Mouse (Mus musculus) left cerebral cortex, postnatal 10 days (tissue): ENCODE data around the gene Lnx1. TPM values are rescaled to one million over a fixed set of nuclear protein-coding genes. Genes with fewer than 3 reads are reported as not detected.

Source experiments
- DNase-seq, 2 experiments: peaks; one replicate each; pipeline ENCODE4 v3.0.0; 2021 to 2022; ENCODE audit warnings: low spot score in 2 of 2, mixed read lengths in 1 of 2; ENCODE audit errors: extremely low spot score in 1 of 2
- intact Hi-C: fragments of 180-260 bp; cut with DNase I; formaldehyde crosslinking; loops from one replicate; pipeline ENCODE4 v1.15.1; 2025
- total RNA-seq, 2 experiments: library from RNA; stranded (reverse); gene quantifications; 2 replicates each; pipeline ENCODE4 v1.2.3; 2021

Lnx1 gene
- total RNA-seq, 2 experiments from 2014 or later, result 30.6 to 32.6 TPM

DNA sequence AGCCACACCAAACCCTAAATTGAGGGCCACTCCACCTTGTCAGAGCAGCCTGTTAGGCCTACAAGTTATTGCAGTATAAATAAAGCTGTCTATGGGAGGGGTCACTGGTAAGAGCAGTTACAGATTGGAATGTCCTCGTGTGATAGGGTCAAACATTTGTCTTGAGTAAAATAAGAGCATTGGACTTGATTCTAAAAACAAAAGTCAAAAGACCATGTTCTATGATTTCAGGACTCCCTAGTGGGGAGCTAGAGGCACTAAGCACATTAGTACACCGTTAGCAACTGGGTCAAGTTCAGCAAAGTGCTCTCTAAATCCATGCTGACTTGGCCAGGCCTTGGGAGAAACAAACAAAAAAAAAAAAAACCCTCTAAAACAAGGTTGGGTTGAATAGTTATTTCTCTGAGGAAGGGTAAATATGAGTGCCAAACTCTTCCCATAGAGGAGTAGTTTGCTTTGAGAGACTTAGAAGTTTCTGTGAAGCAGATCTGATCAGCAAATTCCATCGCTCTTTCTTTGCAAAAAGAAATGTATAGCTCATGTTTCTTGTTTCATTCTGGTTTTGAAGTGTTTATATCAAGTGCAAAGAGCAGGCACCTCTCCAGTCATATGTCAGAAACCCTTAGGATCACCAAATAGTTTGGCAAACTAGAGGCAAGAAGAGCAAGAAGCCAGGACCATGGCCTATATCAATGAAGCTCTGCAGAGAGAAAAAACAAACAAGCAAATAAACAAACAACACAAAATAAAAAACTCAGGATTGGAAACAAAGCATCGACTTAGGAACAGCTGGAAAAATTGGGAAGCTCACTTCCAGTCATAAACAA, 40.8 kb downstream of the Lnx1 start:
- DNase-seq, result no peak
- intact Hi-C loops, result no loop called here

DNA sequence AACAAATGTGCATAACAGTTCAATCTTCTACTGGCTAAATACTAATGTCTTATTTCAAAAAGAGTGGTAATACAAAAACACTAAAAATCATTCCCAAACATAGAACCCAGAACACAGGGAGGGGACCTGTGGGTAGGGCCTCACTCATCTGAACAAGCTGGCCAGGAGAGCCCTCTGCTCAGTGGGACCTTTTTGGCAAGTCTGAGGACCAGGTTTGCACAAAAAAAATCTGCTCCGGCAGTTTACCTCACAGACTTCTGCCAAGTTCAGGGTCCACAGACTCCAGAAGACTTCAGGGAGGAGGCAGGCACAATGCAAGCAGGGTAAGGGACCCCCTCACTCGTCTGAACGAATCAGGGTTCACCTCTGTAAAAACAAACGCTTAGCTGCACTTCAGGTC, 42.9 kb downstream of the Lnx1 start:
- intact Hi-C loops, result no loop called here

DNA sequence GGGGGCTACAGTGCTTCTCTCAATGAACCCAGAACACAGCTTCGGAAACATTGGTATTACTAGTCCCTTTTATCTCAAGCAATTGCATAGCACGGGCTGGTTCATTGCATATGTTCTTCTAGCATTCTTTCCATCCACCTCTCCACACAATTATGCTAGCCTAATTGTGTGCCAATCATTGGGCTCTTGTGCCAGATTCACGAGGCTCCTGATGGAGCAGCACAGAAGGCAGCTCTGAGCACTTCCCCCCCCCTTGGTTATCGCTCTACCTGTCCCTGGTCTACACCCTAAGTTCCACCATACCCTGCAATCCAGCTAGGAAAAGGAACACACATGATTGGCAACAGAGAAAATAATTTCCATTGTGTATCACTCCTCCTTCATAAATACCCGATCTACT, 43.4 kb downstream of the Lnx1 start:
- DNase-seq, result no peak
- intact Hi-C loops, result no loop called here

More for the DNA sequence above, 42.9 kb downstream of the Lnx1 start:
- no peak for DNase-seq

DNA sequence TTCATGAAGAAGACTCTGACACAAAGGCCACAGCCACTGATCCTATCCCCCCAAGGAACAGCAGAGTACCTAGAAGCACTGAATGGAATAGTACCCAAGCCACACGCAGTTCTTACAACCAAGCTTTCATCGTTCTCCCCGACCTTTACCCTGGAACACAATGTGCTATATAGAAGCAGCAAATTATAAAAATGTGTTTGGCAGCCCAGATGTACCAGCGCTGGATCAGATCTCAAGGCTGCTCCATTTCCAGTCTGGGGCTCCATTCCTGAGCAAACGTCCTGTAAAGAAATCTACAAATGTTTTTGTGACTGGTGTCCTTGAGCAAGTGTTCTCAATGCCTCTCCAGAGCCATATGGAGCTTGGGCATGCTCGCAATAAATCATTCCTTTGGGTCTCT, 44.8 kb downstream of the Lnx1 start:
- DNase-seq, result no peak
- intact Hi-C loops, result no loop called here

- no peak for DNase-seq
- intact Hi-C loops, result no loop called here
Observed at GRCm38 (mm10) chr5:74656410-74656809, 46.3 kb downstream of the Lnx1 start.

DNA sequence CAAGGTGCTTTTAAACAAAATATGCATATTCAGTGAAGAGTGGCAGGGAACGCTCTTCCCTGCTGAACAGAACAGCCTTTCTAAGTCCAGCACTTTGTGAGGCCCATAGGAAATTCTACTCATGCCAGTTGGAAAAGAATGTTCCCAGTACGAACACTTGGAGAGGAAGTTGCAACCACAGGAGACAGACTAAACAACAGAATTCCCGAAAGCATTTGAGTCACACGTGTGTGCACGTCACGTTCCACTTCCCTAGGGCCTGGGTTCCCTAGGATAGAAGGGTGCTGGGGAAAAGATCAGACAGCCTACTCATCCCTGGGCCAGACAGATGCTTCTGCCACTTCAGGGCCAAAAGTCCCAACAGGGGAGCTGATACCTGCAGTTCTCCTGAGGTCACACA, 48.2 kb downstream of the Lnx1 start:
- intact Hi-C loops, result no loop called here

GRCm38 (mm10) chr5:74653766-74654165, 48.9 kb downstream of the Lnx1 start:
- no peak for DNase-seq

More for the DNA sequence above, 48.2 kb downstream of the Lnx1 start:
- DNase-seq, result peak in 1 of 2 experiments; percentile 30

GRCm38 (mm10) chr5:74649122-74649521, 53.6 kb downstream of the Lnx1 start:
- DNase-seq, result no peak
- intact Hi-C loops, result loop anchor here (10.0 kb wide), 1 partner anchor 506 kb away; the partner anchor contains the start of gene Pdgfra

More at GRCm38 (mm10) chr5:74653766-74654165, 48.9 kb downstream of the Lnx1 start:
- intact Hi-C loops, result no loop called here

GRCm38 (mm10) chr5:74648216-74648615, 54.5 kb downstream of the Lnx1 start:
- no peak for DNase-seq
- intact Hi-C loops, result loop anchor here (10.0 kb wide), 1 partner anchor 507 kb away; the partner anchor contains the start of gene Pdgfra

GRCm38 (mm10) chr5:74647584-74647984, 55.1 kb downstream of the Lnx1 start:
- DNase-seq, result no peak
- intact Hi-C loops, result loop anchor here (10.0 kb wide), 1 partner anchor 507 kb away; the partner anchor contains the start of gene Pdgfra

- DNase-seq, result no peak
- intact Hi-C loops, result loop anchor here (10.0 kb wide), 1 partner anchor 513 kb away; the partner anchor contains the start of gene Pdgfra
Observed at GRCm38 (mm10) chr5:74642291-74642690, 60.4 kb downstream of the Lnx1 start.

- DNase-seq, result peak; percentile 11 to 37
- intact Hi-C loops, result loop anchor here (10.0 kb wide), 1 partner anchor 514 kb away; the partner anchor contains the start of gene Pdgfra
Observed at GRCm38 (mm10) chr5:74641000-74641399, 61.7 kb downstream of the Lnx1 start.

DNA sequence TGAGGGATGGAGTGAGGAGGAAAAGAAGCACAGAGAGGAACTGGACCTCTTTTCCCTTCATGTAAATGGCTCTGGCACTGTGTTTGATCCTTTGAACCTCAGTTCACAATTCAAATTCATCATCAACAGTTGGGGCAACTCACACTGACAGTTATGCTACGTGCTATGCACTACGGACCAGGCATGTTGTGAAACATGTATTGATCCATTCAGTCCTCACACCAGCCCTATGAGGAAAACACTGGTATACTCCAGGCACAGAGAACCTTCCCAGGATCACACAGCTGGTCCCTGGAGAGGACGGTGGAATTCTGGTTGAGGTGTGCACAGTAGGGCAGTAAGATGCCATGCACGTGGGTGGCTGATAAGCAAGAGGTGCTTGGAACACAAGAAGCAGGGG, 62.2 kb downstream of the Lnx1 start:
- DNase-seq, result no peak
- intact Hi-C loops, result loop anchor here (10.0 kb wide), 1 partner anchor 514 kb away; the partner anchor contains the start of gene Pdgfra

- DNase-seq, result peak; percentile 9 to 34
- intact Hi-C loops, result no loop called here
Observed at GRCm38 (mm10) chr5:74639516-74639915, 63.2 kb downstream of the Lnx1 start.

DNA sequence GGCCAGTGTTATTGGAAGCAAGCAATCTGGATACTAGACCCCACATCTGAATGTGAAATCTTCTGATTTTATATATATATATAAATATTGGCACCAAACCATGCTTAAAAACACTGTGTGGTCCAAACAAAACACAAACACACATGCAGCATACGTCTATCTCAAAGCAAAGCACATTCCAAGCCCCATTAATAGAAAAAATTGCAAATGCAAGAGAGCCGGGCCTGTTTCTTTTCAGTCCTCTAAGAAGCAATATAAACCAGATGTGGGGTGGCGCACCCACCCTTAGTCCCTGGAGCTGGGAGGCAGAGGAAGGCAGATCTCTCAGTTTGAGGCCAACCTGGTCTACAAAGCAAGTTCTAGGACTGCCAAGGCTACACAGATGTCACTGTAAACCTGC, 68.3 kb downstream of the Lnx1 start:
- DNase-seq, result no peak

DNA sequence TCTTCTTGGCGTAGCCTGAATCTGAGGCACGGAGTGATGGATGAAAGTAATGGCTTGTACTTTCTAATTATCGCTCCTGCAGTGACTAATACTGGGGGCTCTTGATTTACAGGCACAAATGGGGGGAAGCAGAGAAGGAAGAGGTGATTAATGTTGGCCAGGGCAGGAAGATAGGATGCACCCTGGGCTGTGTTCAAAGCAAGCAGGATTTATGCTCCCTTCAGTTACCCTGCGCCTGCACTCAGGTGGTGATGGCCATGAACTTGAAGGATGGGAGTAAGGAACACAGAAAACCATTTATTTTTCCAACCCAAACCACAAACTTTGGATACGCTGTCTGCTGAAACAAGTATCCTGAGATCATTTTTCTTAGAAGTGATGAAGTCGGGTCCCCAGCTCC, 69.3 kb downstream of the Lnx1 start:
- DNase-seq, result no peak
- intact Hi-C loops, result no loop called here

More for the DNA sequence above, 68.3 kb downstream of the Lnx1 start:
- intact Hi-C loops, result no loop called here

DNA sequence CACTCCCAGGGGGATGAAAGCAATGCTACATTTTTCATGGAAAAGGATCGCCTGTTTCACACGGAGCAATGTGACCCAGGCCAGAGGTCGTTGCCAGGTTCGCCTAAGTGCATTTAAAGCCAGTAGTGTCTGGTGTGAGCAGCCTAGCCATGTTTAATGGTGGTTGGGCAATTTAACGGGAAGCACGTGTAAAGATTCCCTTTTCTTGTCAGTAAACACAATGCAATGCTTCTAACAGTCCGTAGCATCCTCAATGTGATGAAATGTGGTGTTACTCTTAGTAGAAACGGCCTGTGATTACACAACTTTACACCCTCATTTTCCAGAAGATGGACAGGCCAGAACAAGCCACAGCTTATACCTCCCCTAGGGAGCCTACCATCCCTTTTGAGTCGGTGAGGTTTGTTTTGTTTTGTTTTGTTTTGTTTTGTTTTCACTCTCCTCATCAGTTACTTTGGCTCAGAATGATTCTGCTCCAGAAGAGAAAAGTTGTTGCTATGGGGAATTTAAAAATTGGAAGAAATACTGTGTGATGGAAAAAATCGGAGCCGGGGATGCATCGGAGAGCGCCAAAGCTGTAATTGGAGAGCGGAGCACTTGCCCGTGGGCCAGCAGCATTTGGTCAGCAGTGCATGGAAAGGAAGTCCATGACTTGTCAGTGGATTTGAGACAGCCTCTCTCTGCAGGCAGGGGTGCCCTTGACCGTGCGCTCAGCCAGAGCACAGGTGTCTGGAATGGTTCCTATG, 70.2 kb downstream of the Lnx1 start:
- intact Hi-C loops, result no loop called here

GRCm38 (mm10) chr5:74628001-74628400, 74.7 kb downstream of the Lnx1 start:
- DNase-seq, result no peak
- intact Hi-C loops, result no loop called here

More for the DNA sequence above, 70.2 kb downstream of the Lnx1 start:
- DNase-seq, result no peak

DNA sequence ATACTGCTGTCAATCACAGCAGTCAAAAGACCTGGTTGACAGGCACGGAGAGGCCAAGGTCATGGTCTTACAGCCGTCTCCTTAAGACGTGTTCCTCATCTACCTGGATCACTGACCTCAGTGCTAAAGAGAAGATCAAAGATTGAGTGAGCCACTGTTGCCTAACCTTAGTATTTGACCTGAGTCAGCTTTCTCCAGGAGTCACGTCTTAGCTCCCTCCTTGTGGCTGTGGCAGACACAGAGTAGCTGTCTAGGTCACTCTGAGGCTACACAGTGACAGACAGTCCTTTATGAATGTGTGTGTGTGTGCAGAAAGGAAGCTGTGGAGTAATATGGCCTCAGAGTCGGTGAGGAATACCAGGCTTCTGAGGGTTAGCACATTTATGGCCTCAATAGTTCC, 78.3 kb downstream of the Lnx1 start:
- DNase-seq, result no peak
- intact Hi-C loops, result no loop called here
